ENCODE assay signal across 17 mouse cellular contexts in genomic region chr13:85068403-85068802, GRCm38 (mm10).
DNase-seq lines count a peak whose midpoint lies in the region; ATAC-seq lines count a peak whose summit lies in the region.
"Had no signal": no experiment of that assay in that cellular context is flagged by ENCODE, and none has a peak within 500 bp of the region (broad histone marks: within the 10 kb centered on the region; RNA-seq: fewer than 3 reads in every experiment).

No protein-coding gene starts in this region.

- no peaks in the 10 kb centered on the region for H3K36me3 ChIP-seq in forebrain, embryonic 14.5 days (ENCODE audit: control insufficient read depth, insufficient read depth, low read length)
- H3K36me3 ChIP-seq in hindbrain, embryonic 16.5 days (ENCODE audit: control insufficient read depth, insufficient read depth, low read length): no peaks in the 10 kb centered on the region
- no peaks in the 10 kb centered on the region for H3K36me3 ChIP-seq in neural tube, embryonic 13.5 days

- H3K9ac ChIP-seq in forebrain, embryonic 14.5 days (ENCODE audit: low read length): no peak overlapping the region
- H3K9ac ChIP-seq in hindbrain, embryonic 16.5 days (ENCODE audit: low read depth, low read length): no peak overlapping the region
- no peak overlapping the region for H3K9ac ChIP-seq in neural tube, embryonic 13.5 days

- WGBS in forebrain, embryonic 14.5 days: 5% methylated on average over 3 of the region's 3 CpGs
- WGBS in hindbrain, embryonic 16.5 days: 18% methylated on average over 3 of the region's 3 CpGs
- 35% methylated on average over 3 of the region's 3 CpGs for WGBS in neural tube, embryonic 13.5 days

- H3K4me3 ChIP-seq in forebrain, embryonic 14.5 days (ENCODE audit: low read depth, low read length): no peak overlapping the region
- H3K4me3 ChIP-seq in hindbrain, embryonic 16.5 days (ENCODE audit: low read length): no peak overlapping the region
- H3K4me3 ChIP-seq in neural tube, embryonic 13.5 days: no peak overlapping the region

- ATAC-seq in forebrain, embryonic 14.5 days: peak; percentile 75
- ATAC-seq in hindbrain, embryonic 16.5 days: peak; percentile 88
- peak; percentile 55; the same call in 1 of the 2 replicates for ATAC-seq in neural tube, embryonic 13.5 days (ENCODE audit: low read depth)
- ATAC-seq: activated CD4-positive, CD25-positive, alpha-beta regulatory T cell, adult 4 months; inflammation-experienced regulatory T-cells, adult 6 months had no signal

- no peaks in the 10 kb centered on the region for H3K9me3 ChIP-seq in forebrain, embryonic 14.5 days (replicated peaks; ENCODE audit: control insufficient read depth, low read length)
- no peaks in the 10 kb centered on the region for H3K9me3 ChIP-seq in hindbrain, embryonic 16.5 days (ENCODE audit: control insufficient read depth, low read length)
- H3K9me3 ChIP-seq in neural tube, embryonic 13.5 days: no peaks in the 10 kb centered on the region

- intact Hi-C loops in left cerebral cortex, postnatal 14 days (cut with DNase I): loop anchor here (10.0 kb wide), 1 partner anchor 114 kb away; no protein-coding TSS in a partner anchor

- no peak overlapping the region for H3K4me2 ChIP-seq in forebrain, embryonic 14.5 days (ENCODE audit: low read length)
- H3K4me2 ChIP-seq in hindbrain, embryonic 16.5 days (ENCODE audit: low read length): no peak overlapping the region
- no peak overlapping the region for H3K4me2 ChIP-seq in neural tube, embryonic 13.5 days

- H3K27me3 ChIP-seq in forebrain, embryonic 14.5 days (replicated peaks; ENCODE audit: control insufficient read depth, insufficient read depth, low read length): no peaks in the 10 kb centered on the region
- H3K27me3 ChIP-seq in hindbrain, embryonic 16.5 days (replicated peaks; ENCODE audit: control insufficient read depth, insufficient read depth, low read length): no peaks in the 10 kb centered on the region
- no peaks in the 10 kb centered on the region for H3K27me3 ChIP-seq in neural tube, embryonic 13.5 days

- peak overlapping the region; percentile 63; the same call in 1 of the 2 replicates for H3K27ac ChIP-seq in forebrain, embryonic 14.5 days (ENCODE audit: low read depth, low read length)
- H3K27ac ChIP-seq in hindbrain, embryonic 16.5 days (ENCODE audit: low read depth, low read length): no peak overlapping the region
- H3K27ac ChIP-seq in neural tube, embryonic 13.5 days (replicated peaks): peak overlapping the region; percentile 64

- peaks cover 8% of the 10 kb centered on the region for H3K4me1 ChIP-seq in forebrain, embryonic 14.5 days (ENCODE audit: control insufficient read depth, insufficient read depth, low read length)
- no peaks in the 10 kb centered on the region for H3K4me1 ChIP-seq in hindbrain, embryonic 16.5 days (ENCODE audit: control insufficient read depth, insufficient read depth, low read depth, low read length)
- peaks cover 9% of the 10 kb centered on the region for H3K4me1 ChIP-seq in neural tube, embryonic 13.5 days (replicated peaks)

- peak; percentile 4 to 6 for DNase-seq in left cerebral cortex, postnatal 14 days (ENCODE audit: low spot score in 2 of 2)
- no peak for DNase-seq in left cerebral cortex, adult 9 months (ENCODE audit: low spot score in 2 of 2)
- DNase-seq in forebrain, embryonic 14.5 days (ENCODE audit: low spot score): peak; percentile 81
- DNase-seq in liver: no peak
- no peak for DNase-seq in urinary bladder, postnatal 10 days (ENCODE audit: low spot score)
- DNase-seq in heart, adult 8-10 months (ENCODE audit: low spot score): no peak
- DNase-seq: adrenal gland, postnatal 36 days; B cell, adult 2 months; embryo, embryonic 11 days; gastrocnemius, postnatal 14 days; kidney, adult 8-10 months; kidney, postnatal 25 days; lung, postnatal 14 days had no signal

Comparison
In these comparisons a context has a peak if more than half of its experiments do, and no peak if none do; other contexts are left out.
1. DNase-seq: peak in left cerebral cortex, postnatal 14 days (2 of 2) and forebrain, embryonic 14.5 days (single experiment); none in left cerebral cortex, adult 9 months (0 of 2), liver (single experiment), urinary bladder, postnatal 10 days (single experiment) and heart, adult 8-10 months (single experiment).
2. Peak in every context shown above with its lines, with median percentiles within 50 percentile points of each other: ATAC-seq.